Mouse (Mus musculus) lung, adult 2 months (tissue): ENCODE data around the gene Myo1h.

Source experiments
- CTCF ChIP-seq: fragments of 200-500 bp; IDR thresholded peaks from 2 replicates; pipeline ENCODE4 v1.5.1; 2011; ENCODE audit warnings: mild to moderate bottlenecking, low read length, control low read depth; ENCODE audit not compliant: insufficient read depth
- POLR2A ChIP-seq: fragments of 200-500 bp; IDR thresholded peaks from 2 replicates; pipeline ENCODE4 v1.6.1; 2011; ENCODE audit warnings: low read depth, mild to moderate bottlenecking, control low read depth, low read length, borderline replicate concordance; ENCODE audit errors: extremely low read depth

DNA sequence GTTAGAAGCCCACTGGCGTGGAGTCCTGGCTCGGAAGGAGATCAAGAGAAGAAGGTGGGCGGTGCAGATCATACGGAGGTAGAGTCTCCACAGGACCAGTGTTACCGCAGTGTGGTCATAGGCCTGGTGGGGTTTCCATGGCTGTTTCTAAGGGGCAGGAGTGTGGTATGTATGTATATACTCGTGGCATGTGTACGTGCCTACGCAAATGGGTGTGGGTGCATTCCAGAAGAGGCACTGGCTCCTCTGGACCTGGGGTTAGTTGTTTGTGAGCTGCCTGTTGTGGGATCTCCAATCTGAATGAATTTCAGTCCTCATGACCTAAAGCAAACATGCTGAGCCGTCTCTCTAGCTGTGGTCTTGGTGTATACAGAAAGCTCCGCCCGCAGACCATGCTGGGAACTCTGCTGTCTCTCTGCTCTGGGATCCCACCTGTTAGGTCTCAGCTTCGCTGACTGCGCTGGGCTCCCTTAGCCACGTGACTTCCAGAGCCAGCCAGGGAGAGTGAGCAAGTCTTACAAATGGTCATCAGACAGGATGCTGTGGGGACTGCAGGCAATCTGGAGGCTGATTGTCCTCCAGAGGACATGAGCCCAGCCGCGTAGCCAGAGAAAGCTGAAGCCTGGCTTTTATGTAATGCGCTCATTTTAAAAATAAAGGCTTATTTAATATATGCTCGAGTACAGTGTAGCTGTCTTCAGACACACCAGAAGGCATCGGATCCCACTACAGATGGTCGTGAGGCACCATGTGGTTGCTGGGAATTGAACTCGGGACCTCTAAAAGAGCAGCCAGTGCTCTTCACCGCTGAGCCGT, 68.2 kb downstream of the Myo1h start:
- TF ChIP-seq POLR2A: no peak
- TF ChIP-seq CTCF: no peak
